Mouse (Mus musculus) hindbrain, embryonic 10.5 days (tissue): ENCODE data around the gene Tnfrsf1b. TPM values are rescaled to one million over a fixed set of nuclear protein-coding genes. Genes with fewer than 3 reads are reported as not detected.

Source experiments
- DNase-seq: peaks from one replicate; pipeline ENCODE4 v3.0.0-alpha.2; 2017; ENCODE audit warnings: low spot score
- H3K27ac ChIP-seq: fragments of 300-500 bp; sonication (generic); 2 replicates; pipeline ENCODE4 v1.5.1; 2016; ENCODE audit warnings: mild to moderate bottlenecking, moderate library complexity
- H3K27me3 ChIP-seq: fragments of 300-500 bp; sonication (generic); 2 replicates; pipeline ENCODE4 v1.6.1; 2016; ENCODE audit warnings: mild to moderate bottlenecking; ENCODE audit not compliant: poor library complexity, insufficient read depth, severe bottlenecking
- H3K36me3 ChIP-seq: fragments of 300-500 bp; sonication (generic); 2 replicates; pipeline ENCODE4 v1.6.1; 2016; ENCODE audit warnings: mild to moderate bottlenecking, moderate library complexity
- H3K4me1 ChIP-seq: fragments of 300-500 bp; sonication (generic); replicated peaks from 2 replicates; pipeline ENCODE4 v1.6.1; 2016; ENCODE audit warnings: mild to moderate bottlenecking
- H3K4me3 ChIP-seq: fragments of 300-500 bp; sonication (generic); 2 replicates; pipeline ENCODE4 v1.5.1; 2016; ENCODE audit warnings: mild to moderate bottlenecking, moderate library complexity
- H3K9me3 ChIP-seq: fragments of 300-500 bp; sonication (generic); 2 replicates; pipeline ENCODE4 v1.6.1; 2016; ENCODE audit warnings: mild to moderate bottlenecking, moderate library complexity
- WGBS: fragments of 180-500 bp; shearing (Covaris S2); methylation state at CpG from one replicate; pipeline ENCODE4 v1.1.7; 2016; 5-methylcytosine and 5-hydroxymethylcytosine counted together
- polyA plus RNA-seq: library from polyadenylated mRNA; unstranded; fragments of >200 nt; fragmentation: Nextera tagmentation; extraction: Ambion mirVana; gene quantifications from 2 replicates; pipeline ENCODE4 v1.2.1, GENCODE M21; 2016

The Tnfrsf1b gene
- polyA plus RNA-seq, 1 experiment from 2014 or later: 2.8 TPM

DNA sequence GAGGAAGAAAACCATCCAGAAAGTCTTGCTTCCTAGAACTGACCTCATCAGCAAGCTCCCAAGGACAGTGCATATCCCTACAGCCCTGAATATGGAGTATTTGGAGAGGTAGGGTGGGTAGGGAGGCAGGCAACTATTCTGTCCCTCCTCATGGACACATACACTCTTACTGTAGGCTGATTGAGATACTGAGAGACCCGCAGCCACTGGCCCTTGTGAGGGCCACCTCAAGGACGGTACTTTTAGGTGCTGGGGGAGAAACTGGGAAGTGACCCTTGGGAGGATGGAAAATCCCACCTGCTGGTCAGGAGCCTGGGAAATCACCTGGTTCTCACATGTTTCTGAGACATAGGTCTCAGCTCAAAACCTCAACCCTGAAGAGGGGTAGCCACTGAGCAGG is 886 bp upstream of the Tnfrsf1b start:
- Histone ChIP-seq H3K4me1 (peaks cover 14% of the 10 kb centered on the region), H3K9me3 (no peaks in the 10 kb centered on the region), H3K36me3 (no peaks in the 10 kb centered on the region), H3K4me3 (no peak overlapping the region), H3K27ac (no peak overlapping the region), H3K27me3 (peaks cover 40% of the 10 kb centered on the region)
- WGBS: 73% methylated on average over 2 of the region's 2 CpGs
- DNase-seq: no peak

DNA sequence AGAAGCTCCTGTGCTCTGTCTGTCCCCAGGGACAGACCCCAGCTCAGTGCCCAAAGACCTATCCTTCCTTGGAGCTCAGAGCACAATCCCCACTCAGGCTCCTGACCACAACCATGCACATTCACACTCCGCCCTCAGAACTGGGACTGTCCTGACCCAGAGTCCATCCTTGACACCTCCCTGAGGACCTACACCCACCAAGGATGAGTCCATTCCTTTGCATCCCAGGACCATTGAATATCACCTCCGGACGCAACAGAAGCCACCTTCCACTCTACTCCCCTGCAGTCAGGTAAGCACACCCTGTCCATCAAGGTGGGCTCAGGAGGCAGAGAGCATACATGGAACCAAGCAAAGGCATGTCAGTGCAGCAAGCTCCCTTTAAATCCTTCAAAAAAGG is 1.1 kb downstream of the Tnfrsf1b start:
- DNase-seq: no peak
- 88% methylated on average over 3 of the region's 3 CpGs for WGBS

DNA sequence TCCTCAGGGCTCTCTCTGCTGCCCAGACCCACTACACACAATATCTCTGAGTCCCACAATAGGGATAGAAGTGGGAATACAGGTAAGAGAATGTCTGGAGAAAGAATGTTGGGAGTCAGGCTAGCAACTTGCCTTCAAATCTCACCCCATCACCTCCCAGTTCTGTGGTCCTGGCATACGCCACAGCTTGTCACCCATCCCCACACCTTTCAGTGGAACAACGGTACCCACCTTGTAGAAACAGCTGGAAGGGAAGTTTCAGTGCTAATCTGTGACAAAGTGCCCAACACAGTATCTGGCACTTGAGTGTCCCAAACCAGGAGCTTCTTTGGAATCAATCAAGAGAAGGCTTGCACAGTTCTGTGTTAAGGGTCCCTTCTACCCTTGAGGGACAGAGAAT is 2.0 kb downstream of the Tnfrsf1b start:
- Histone ChIP-seq H3K9me3 (no peaks in the 10 kb centered on the region), H3K27me3 (peaks cover 40% of the 10 kb centered on the region), H3K36me3 (no peaks in the 10 kb centered on the region), H3K4me1 (peaks cover 14% of the 10 kb centered on the region), H3K4me3 (no peak overlapping the region), H3K27ac (no peak overlapping the region)
- 95% methylated on average over 2 of the region's 2 CpGs for WGBS
- DNase-seq: no peak

More for the DNA sequence above, 1.1 kb downstream of the Tnfrsf1b start:
- Histone ChIP-seq H3K27me3 (peaks cover 40% of the 10 kb centered on the region), H3K9me3 (no peaks in the 10 kb centered on the region), H3K36me3 (no peaks in the 10 kb centered on the region), H3K4me1 (peaks cover 14% of the 10 kb centered on the region), H3K4me3 (peak overlapping the region; percentile 59; the same call in 1 of the 2 replicates), H3K27ac (no peak overlapping the region)

DNA sequence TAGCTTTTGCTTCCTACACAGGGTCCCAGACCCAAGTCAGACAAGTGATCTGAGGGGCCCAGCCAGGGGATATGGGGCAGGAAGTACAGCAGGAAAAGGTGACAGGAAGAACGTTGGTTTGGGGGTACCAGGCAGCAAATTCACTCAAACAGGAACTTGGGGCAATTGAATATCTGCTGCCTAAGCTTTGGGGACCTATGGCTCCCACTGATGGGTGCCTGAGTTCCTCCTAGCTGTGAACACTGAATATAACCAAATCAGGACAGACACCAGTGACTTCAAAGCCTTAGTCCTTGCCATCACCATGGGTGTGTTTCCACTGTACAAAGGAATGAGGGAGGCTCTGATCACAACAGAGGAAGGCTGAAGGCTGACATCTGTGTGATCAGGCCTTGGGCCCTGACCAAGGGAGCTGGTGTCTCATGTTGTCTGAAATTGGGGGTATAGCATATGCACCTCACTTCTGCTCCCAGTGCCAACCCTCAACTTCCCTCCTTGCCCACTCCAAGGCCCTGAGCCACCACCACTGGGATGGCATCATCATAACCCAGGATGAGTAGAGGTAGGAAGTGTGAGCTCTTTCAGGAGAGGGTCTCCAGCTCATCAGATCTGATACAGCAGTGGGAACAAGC is 3.8 kb downstream of the Tnfrsf1b start:
- no peak for DNase-seq
- WGBS: 78% methylated on average over 1 of the region's 1 CpGs
- H3K4me3 ChIP-seq: no peak overlapping the region
- H3K27ac ChIP-seq: no peak overlapping the region
- peaks cover 14% of the 10 kb centered on the region for H3K4me1 ChIP-seq
- H3K9me3 ChIP-seq: no peaks in the 10 kb centered on the region
- peaks cover 33% of the 10 kb centered on the region for H3K27me3 ChIP-seq
- no peaks in the 10 kb centered on the region for H3K36me3 ChIP-seq

DNA sequence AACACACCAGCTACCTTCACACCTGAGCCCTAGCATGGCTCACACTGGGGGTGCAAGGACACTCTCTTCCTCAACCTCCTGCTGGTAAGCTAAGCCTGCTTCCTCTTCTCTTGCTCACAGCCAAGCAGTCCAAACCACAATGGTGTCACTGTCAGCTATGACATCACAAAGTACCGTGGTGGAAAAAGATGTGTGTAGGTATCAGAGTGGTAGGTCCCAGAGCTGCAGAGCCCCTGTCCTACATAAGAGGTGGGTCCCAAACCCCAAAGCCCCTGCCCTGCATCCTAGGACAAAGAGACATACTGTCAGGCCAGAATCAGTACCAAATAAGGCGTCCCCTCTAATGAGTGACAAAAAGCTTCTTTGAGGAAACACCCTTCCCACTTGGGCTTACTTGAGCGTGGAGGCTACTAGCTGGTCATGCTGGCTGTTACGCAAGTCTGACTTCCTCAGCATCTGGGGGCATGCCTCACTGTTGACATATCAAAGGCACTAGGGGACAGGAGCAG is 5.9 kb downstream of the Tnfrsf1b start:
- no peak for DNase-seq
- WGBS: 78% methylated on average over 4 of the region's 4 CpGs
- peaks cover 2% of the 10 kb centered on the region; the same call in 1 of the 2 replicates for H3K4me1 ChIP-seq

DNA sequence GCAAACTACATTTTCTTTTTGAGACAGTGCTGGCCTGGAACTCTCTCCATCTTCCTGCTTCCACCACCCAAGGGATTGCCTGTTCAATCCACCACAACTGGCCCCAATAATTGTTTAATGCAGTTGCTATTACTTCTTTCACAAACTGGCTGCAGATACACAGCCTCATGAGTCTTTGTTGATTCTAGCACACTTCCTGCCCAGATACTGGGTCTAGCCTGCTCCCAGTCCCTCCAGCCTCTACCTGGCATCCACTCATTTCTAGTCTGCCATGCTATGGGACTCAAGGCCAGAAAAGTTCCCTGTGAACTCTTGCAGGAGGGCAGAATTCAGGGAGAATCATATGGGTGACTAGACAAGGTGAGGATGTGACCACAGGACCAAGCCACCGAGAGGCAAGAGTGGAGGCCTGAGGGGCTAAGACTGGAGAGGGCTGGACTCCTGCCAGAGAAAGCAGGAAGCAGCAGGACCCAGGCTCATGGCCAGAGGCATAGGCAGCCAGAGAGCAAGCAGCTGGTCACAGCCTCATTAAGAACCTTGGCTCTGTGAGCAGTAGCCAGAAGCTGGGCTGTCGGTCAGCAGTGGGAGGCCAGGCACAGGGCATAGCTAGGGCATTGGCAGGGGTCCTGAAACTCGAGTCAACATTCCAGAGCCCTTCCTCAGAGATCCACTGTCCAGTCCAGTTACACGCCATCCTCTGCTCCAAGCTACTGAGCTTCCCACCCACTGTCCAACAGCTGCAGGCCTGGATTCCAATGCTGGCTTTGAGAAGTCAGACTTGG is 7.4 kb downstream of the Tnfrsf1b start:
- no peaks in the 10 kb centered on the region for H3K27me3 ChIP-seq
- WGBS: 58% methylated on average over 4 of the region's 4 CpGs
- H3K27ac ChIP-seq: 0 out of 2 replicates have a peak overlapping the region, but pooled peaks have one; percentile 10
- H3K36me3 ChIP-seq: no peaks in the 10 kb centered on the region
- H3K4me1 ChIP-seq: no peaks in the 10 kb centered on the region
- no peak for DNase-seq
- H3K9me3 ChIP-seq: no peaks in the 10 kb centered on the region
- no peak overlapping the region for H3K4me3 ChIP-seq

More for the DNA sequence above, 5.9 kb downstream of the Tnfrsf1b start:
- Histone ChIP-seq H3K9me3 (no peaks in the 10 kb centered on the region), H3K36me3 (no peaks in the 10 kb centered on the region), H3K27ac (no peak overlapping the region), H3K4me3 (no peak overlapping the region), H3K27me3 (peaks cover 12% of the 10 kb centered on the region)

DNA sequence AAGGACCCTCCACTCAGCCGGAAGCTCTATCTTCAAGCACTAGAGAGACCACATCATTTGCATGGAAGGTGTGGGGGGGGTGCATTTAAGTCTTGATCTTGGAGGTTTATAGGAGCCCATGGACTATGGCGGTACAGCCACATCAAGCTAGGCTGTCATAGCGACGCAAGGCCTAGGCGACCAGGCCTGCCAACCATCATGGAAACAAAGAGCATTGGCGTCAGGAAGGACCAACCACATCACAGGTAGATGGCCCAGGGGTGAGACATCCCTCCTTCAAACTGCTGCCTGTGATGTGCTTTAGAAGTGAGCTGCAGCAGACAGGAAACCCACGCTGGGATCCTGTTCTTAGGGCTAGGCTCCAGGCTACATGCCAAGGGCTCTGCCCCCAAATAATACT is 10.6 kb downstream of the Tnfrsf1b start:
- Histone ChIP-seq H3K36me3 (no peaks in the 10 kb centered on the region), H3K4me3 (no peak overlapping the region), H3K27ac (no peak overlapping the region), H3K9me3 (no peaks in the 10 kb centered on the region), H3K27me3 (no peaks in the 10 kb centered on the region), H3K4me1 (peaks cover 8% of the 10 kb centered on the region)
- DNase-seq: no peak
- WGBS: 91% methylated on average over 7 of the region's 7 CpGs

DNA sequence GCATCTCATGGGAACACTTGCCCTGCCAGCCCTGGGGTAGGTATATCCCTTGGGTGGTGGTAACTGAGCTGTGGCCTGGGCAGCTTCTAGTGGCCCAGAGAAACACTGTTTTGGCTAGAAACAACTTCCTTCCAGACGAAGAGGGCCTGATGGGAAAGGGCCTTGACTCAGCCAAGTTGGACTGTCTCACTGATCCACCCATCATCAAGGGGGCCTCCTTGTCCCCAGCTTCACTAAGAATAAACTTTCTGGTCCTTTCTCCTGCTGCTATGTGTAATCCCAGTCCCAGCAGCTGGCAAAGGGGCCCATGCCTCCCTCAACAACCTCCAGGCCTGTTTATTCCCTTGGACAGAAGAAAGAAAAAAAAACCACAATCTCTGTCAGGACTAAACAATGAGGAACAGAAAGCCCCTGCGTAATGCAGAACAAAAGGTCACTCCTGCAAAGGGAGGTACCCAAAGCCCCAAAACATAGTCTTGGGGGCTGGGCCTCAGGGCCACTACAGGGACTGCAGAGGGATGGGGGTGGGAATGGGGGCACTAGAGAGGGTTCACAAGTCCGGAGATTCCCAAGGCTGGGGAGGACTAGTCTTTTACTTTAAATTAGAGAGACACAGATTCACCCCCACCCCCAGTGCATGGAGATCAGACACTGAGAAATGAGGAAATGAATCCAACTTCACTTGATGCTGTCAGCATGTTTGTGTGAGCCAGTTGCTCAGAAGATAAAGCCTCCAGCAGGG is 13.0 kb downstream of the Tnfrsf1b start:
- Histone ChIP-seq H3K36me3 (no peaks in the 10 kb centered on the region), H3K4me3 (no peak overlapping the region), H3K27me3 (no peaks in the 10 kb centered on the region), H3K27ac (peak overlapping the region; percentile 54), H3K9me3 (no peaks in the 10 kb centered on the region), H3K4me1 (peaks cover 8% of the 10 kb centered on the region)
- no peak for DNase-seq
- 27% methylated on average over 3 of the region's 3 CpGs for WGBS

DNA sequence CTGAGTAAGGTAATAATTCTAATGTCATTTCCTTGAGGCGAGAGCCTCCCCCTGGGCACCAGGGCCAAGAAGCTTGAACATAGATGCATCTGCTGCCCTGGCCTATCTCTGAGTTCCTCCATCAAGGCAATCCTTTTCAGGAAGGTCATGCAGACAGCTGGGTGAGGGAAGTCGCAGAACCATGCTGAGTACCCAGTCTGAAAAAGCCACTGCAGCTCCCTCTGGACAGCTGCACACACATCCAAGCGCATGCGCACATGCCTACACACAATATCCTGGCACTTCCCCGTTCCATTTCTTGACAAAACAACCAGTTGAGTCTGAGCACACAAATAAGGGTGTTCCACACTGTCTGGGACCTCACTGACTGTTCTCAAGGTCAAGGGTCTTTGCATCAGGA is 14.9 kb downstream of the Tnfrsf1b start:
- 89% methylated on average over 5 of the region's 5 CpGs for WGBS
- H3K4me3 ChIP-seq: no peak overlapping the region

DNA sequence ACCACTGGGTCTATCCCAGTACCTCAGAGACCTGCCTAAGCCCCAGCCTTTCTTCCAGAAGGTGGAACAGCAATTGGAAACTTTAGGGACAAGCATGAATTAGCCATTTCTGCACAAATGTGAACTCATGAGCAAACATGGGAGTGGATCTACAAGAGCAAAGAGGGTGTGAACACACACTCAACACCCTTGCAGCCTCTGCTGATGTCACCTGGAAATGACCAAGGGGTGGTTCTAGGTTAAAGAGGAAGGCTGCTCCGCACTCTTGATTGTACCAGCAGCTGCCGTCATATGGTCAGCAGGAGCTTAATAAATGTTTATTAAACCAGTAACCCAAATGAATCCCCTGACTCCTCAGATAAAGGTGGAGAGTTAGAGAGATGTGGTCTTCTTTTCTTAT is 16.0 kb downstream of the Tnfrsf1b start:
- Histone ChIP-seq H3K4me3 (no peak overlapping the region), H3K36me3 (no peaks in the 10 kb centered on the region), H3K27ac (no peak overlapping the region), H3K4me1 (peaks cover 8% of the 10 kb centered on the region), H3K9me3 (no peaks in the 10 kb centered on the region), H3K27me3 (no peaks in the 10 kb centered on the region)
- DNase-seq: no peak
- 89% methylated on average over 2 of the region's 2 CpGs for WGBS

More for the DNA sequence above, 14.9 kb downstream of the Tnfrsf1b start:
- Histone ChIP-seq H3K27me3 (no peaks in the 10 kb centered on the region), H3K27ac (no peak overlapping the region), H3K4me1 (peaks cover 8% of the 10 kb centered on the region), H3K9me3 (no peaks in the 10 kb centered on the region), H3K36me3 (no peaks in the 10 kb centered on the region)
- DNase-seq: no peak

DNA sequence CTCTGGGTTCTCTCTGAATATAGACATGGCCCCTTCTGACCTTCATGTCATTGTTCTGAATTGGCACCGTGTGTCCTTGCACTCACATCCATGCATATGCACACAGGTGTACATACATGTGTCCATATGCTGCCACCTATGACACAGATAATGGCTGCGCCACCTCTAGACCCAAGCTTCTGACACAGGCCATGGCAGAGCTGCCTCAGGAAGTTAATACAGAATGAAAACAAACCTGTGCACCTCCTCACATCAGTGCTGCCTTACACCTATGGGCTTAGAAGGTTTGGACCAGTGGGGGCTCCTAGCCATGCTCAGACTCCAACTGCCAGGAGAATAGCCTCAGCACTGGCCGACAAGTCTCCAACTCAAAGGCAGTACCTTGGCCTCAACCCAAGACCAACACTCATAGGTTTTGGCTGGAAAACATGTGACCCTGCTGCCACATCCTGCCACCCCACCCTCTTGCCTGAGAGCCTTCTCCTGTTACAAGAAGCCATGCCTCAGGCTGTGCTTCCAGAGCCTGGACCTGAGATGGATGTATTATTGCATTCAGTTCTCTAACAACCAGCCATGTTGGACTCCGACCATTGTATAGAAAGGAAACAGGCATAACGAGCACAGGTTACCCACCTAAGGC is 17.0 kb downstream of the Tnfrsf1b start:
- Histone ChIP-seq H3K36me3 (no peaks in the 10 kb centered on the region), H3K4me1 (peaks cover 8% of the 10 kb centered on the region), H3K9me3 (no peaks in the 10 kb centered on the region), H3K27me3 (no peaks in the 10 kb centered on the region), H3K4me3 (no peak overlapping the region), H3K27ac (no peak overlapping the region)
- 90% methylated on average over 5 of the region's 5 CpGs for WGBS
- no peak for DNase-seq

DNA sequence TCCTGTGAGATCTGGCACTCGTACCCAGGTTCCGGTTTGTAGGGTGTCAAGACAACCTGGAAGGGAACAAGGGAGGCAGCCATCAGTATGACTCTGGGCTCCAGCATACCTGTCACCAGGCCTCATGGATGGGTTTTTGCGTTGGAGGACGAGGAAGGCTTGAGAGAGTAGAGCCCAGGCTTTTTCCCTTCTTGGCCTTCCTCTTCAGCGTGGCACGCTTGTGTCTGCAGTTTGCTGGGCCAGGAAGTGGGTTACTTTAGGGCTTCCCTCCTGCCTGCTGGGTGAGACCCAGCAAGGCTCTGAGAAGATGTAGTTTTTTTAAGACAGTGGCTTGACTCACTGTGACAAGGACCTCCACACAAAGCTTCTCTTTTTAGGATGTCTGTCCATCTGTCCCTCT is 17.6 kb downstream of the Tnfrsf1b start:
- no peaks in the 10 kb centered on the region for H3K36me3 ChIP-seq
- H3K4me3 ChIP-seq: no peak overlapping the region
- peaks cover 8% of the 10 kb centered on the region for H3K4me1 ChIP-seq
- no peaks in the 10 kb centered on the region for H3K9me3 ChIP-seq
- no peak for DNase-seq
- no peak overlapping the region for H3K27ac ChIP-seq
- 91% methylated on average over 6 of the region's 6 CpGs for WGBS
- no peaks in the 10 kb centered on the region for H3K27me3 ChIP-seq
